Mouse (Mus musculus): ENCODE data around the gene Asap3.

- TF ChIP-seq CTCF (IDR thresholded peaks at IDR 0.05; ENCODE audit: borderline replicate concordance, insufficient read depth, low read depth, low read length), result no peak
- TF ChIP-seq POLR2A (IDR thresholded peaks at IDR 0.05; ENCODE audit: borderline replicate concordance, insufficient read depth, low read length), result no peak
These were observed 62.7 kb downstream of the Asap3 start for GRCm38 (mm10) chr4:136268912-136269311.
